Mouse (Mus musculus) testis, adult 2 months (tissue): ENCODE measurements around the gene Slc17a5.

Experiments
- CTCF ChIP-seq: fragments of 200-500 bp; IDR thresholded peaks from 2 replicates; pipeline ENCODE4 v1.5.1; 2012; ENCODE audit warnings: low read depth, mild to moderate bottlenecking, inconsistent platforms, low read length, moderate library complexity; ENCODE audit not compliant: control insufficient read depth, insufficient read depth, insufficient replicate concordance
- POLR2A ChIP-seq: fragments of 200-500 bp; IDR thresholded peaks from 2 replicates; pipeline ENCODE4 v1.6.1; 2012; ENCODE audit warnings: low read depth, mild to moderate bottlenecking, inconsistent platforms, low read length, moderate library complexity; ENCODE audit not compliant: control insufficient read depth

DNA sequence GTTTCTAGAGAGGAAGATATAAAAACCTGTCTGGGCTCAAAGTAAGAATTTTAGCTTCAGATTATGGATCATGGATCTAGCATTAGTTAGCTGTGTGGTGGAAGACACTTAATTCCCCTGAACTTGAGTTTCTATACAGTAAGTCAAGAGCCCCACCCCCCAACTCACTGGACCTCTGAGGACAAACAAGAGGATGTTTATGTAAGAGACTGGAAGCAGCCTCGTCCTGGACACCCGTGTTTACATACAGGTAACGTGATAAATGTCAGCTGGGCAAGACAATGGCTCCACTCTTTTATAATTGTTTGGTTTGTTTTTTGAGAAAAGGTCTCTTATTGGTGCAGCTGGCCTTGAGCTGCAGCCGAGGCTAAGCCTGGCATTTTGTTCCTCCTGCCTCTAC, 36.1 kb downstream of the Slc17a5 start:
- no peak for TF ChIP-seq CTCF
- no peak for TF ChIP-seq POLR2A
